Mouse (Mus musculus) frontal cortex, postnatal 25 days (tissue): ENCODE results near the gene Gm3238.
"Not testable (repeated sequence)": the region's sequence is repeated elsewhere in the genome, so short reads cannot be mapped to it uniquely, and the experiment has no call there.

ENCODE experiments used
- DNase-seq, 2 experiments: peaks; one replicate each; pipeline ENCODE4 v3.0.0; 2022; ENCODE audit warnings: low spot score in 2 of 2

Gene Gm3238

DNA sequence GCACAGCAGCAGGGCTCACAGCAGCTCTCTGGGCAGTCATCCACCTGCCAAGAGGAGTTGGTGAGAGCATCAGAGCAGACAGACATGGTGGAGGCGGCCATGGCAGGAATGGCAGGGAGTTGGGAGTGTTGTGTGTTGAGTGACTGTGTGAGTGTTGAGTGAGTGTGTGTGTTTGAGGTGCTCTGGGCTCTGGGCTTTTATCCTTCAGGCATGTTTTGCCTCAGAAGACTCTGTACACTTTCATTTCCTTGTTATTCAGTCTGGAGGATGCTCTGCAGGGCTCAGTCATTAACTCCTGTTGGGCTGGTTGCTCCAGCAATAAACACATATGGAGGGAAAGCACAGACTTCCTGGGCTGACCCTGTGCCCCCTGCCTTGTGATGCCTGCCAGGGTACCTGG is at the start of gene Gm3238:
Gene Gm3238, minus strand, starts transcription at position 101 of the 400 bp plus-strand sequence.
- DNase-seq, result not testable (repeated sequence)

DNA sequence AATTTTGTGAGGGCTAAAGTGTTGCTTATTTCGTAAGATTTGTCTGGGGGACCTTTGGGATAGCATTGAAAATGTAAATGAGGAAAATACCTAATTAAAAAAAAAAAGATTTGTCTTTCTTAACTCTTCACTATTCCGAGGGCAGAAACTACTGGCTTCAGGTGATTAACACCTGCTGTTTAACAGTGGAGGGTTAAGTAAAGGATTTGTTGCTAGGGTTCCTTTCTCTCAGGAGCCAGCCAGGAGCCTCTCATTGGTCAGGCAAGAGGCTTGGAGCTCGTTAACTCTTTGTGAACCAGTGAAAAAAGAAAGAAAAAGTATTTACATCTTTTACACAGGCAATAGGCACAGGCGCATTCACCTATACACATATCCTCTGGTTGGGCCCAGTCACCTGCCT is 48.1 kb upstream of the Gm3238 start:
- DNase-seq, result no peak

DNA sequence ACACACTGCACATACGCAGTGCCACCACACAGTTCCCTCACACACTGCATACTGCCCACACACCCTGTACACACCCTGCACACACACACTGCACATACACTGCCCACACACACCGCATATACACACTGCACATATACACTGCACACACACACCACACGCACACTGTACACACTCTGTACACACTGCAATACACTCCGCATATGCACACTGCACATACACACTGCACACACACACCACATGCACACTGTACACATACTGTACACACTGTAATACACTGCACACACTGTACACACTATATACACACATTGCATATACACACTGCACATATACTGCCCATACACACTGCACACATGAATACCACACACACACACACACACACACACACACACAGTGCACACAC is 47.4 kb upstream of the Gm3238 start:
- DNase-seq, result no peak

DNA sequence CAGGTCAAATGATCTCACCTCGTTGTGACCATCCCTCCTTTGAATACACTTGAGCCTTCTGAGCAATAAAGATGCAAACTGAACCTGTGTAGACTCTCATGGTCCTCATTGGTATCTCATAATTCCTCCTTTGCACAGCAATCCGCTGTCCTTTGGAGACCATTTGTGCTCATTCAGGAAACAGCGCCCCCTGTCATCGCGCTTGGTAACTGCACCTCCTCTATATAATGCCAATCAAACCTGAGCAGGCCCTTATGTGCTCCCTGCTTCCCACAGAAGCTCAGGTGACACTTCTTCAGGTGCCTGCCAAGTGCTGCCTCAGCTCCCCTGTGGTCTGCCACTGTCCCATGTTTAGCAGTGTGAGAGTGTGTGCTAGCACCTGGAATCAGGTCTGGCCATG is 44.4 kb upstream of the Gm3238 start:
- no peak for DNase-seq

DNA sequence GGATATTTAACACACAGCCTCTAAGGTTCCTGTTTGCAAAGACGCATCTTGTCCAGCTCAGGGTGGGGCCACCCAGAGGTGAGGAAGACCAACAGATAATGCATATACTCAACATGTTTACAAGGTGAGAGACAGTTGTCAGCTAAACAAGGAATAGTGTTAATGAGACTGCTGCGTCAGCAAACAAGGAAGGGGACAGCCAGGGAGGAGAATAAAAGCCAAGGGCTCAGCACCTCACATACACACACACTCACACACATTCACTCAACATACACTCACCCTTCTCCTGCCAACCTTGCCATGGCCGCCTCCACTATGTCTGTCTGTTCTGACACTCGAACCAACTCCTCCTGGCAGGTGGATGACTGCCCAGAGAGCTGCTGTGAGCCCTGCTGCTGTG is 43.3 kb upstream of the Gm3238 start, which contains the start of gene Gm2696:
Gene Gm2696, plus strand, starts transcription at position 301 of the 400 bp plus-strand sequence.
- no peak for DNase-seq

DNA sequence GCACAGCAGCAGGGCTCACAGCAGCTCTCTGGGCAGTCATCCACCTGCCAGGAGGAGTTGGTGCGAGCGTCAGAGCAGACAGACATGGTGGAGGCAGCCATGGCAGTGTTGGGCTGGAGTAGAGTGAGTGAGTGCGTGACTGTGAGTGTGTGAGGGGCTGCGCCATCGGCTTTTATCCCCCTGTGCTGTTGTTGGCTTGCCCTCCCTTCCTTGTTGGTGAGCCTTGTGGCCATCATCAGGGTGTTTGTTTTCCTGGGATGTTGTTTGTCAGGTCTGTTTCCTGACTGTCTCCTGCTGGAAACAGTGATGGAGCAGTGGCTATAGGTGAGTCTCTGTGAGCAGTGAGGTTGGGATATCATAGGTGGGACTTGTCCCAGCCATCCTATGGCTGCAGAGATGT is 40.6 kb upstream of the Gm3238 start, which contains the start of gene Gm9507:
Gene Gm9507, minus strand, starts transcription at position 101 of the 400 bp plus-strand sequence.
- no peak for DNase-seq

DNA sequence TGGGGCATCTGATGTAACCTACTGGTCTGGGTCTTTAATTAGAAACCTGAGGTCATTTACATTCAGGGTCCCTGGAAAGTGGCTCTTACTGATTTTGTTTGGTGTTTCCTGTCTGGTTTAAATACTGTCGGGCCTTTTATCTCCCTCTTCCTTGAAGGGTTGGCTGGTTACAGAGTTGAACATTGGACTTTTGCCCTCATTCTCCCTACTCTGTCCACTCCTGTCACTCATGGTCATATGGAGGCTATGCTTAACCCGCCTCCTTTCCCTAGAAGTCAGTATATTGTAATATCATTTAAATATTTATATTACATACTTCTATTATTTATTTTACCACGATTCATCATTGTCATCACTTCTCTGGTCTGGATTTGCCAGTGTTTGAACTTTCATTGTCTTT is 33.0 kb upstream of the Gm3238 start:
- DNase-seq, result no peak

DNA sequence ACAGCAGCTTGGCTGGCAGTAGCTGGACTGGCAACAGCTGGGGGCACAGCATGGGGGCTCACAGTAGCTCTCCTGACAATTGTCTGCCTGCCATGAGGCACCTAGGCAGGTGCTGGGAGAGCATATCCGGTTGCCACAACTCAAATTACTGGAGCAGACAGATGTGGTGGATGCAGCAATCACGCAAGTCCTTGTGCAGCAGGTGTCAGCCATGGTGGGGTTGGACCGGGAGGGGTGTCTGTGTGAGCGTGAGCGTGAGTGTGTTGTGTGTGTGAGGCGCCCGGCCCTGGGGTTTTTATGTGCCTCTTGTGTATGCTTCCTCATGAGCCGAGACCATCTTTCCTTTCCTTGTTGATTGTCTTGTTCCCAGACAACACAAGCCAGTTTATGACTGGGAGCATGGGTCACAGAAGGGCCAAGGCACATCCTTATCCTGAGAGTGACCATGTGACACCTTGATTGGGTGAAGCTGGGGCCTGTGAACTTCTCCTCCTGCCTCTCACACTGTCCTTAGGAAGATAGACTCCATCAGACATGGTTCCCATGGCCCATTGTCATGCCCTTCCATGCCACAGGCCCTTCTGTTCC is 27.9 kb upstream of the Gm3238 start, which contains the start of gene Gm19668:
Gene Gm19668, minus strand, starts transcription at position 213 of the 588 bp plus-strand sequence.
- no peak for DNase-seq

DNA sequence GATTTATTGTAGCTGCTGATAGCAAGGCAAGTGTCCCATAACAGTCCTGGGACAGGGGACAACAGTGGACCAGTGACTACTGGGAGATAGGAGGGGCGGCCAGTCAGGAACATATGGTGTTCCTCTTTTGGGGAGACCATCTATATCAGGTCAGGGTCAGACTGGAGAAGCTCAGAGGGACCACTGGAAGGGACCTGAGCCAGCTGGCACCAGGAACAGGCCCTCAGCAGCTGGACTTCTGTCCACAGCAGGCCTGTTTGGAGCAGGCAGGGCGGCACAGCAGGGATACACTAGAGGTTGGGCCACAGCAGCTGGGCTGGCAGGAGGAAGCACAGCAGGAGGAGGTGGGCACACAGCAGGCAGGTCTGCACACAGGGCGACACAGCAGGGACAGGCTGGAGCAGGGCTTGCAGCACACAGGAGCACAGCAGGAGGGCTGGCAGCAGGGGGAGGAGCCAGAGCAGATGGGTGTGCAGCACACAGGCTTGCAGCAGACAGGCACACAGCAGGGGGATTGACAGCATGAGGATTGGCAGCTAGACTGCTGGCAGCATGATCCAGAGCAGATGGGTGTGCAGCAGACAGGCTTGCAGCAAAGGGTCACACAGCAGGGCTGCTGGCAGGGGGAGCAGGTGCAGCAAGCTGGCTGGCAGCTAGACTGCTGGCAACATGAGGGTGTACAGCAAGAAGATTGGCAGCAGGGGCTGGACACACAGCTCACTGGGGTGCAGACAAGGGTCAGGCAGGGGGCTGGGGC is 27.2 kb upstream of the Gm3238 start:
- DNase-seq, result not testable (repeated sequence)

DNA sequence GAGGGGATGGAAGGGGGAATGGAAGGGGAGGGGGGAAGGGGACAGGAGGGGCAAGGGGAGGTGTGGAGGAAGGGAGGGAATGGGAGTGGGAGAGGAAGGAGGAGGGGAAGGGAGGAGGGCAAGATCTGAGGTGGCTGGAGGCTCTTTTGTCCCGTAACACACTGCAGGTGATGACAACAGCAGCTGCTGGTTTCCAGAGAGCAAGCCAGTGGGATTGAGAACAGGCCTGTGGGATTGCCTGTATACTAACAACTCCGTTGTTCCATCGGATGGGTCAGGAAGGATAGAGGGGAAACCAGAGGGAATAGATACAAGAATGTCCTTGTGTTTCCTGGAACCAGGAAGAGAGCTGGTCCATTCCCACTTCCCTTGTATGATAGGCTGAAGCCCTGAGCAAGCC is 26.6 kb upstream of the Gm3238 start:
- DNase-seq, result no peak

DNA sequence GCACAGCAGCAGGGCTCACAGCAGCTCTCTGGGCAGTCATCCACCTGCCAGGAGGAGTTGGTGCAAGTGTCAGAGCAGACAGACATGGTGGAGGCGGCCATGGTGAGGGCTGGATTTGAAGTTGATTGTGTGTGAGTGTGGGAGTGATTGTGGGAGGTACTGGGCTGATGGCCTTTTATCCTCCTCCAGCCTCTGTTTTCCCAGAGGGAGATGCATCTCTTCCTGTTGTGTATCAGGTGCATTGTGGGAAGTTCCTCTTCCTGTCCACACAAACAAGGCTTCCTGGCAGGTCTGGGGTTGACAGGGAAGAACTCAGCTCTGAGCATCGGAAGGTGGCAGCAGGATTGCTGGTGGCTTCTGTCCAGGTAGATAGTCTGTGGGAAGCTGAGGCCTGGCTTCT is 23.9 kb upstream of the Gm3238 start, which contains the start of gene Gm9639:
Gene Gm9639, minus strand, starts transcription at position 101 of the 400 bp plus-strand sequence.
- DNase-seq, result no peak

DNA sequence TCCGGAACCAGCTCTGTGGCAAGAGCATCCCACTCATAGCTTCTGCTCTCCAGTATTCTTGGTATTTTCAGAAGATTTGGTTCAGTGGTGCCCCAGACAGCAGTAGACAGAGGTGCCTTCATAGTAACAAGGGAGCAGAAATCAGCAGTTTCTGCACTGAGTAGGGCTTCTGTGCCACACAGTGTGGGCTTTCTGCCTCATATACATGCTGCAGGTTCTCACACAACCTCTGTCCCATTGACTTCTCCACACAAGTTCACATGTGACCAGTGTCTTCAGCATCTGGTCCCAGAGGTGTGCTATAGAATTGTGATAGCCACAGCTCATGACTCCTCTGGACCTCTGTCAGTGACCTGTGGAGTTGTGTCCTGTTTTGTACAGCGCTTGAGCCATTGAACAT is 17.5 kb upstream of the Gm3238 start:
- DNase-seq, result no peak

DNA sequence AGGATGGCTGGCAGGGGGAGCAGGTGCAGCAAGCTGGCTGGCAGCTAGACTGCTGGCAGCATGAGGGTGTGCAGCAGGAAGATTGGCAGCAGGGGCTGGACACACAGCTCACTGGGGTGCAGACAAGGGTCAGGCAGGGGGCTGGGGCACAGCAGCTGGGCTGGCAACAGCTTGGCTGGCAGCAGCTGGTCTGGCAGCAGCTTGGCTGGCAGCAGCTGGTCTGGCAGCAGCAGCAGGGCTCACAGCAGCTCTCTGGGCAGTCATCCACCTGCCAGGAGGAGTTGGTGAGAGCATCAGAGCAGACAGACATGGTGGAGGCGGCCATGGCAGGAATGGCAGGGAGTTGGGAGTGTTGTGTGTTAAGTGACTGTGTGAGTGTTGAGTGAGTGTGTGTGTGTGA is 16.8 kb upstream of the Gm3238 start, which contains the start of gene Gm7137:
Gene Gm7137, minus strand, starts transcription at position 325 of the 400 bp plus-strand sequence.
- DNase-seq, result not testable (repeated sequence)

DNA sequence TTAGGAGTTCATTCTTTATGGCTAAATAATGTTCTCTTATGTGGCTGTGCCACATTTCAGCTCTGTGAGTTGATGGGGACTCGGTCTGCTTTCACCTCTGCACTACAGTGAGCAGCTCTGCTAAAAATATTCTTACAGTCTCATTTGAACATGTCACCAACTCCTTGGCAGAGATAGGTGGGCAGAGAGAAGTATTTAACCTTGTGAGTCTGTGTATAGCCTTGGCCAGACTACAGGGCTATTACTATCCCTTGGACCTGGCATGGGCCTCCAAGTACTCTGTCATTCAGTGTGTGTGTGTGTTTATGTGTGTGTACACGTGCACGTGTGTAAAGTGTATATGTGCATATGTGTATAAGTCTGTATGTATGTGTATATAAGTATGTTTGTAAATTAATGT is 12.3 kb upstream of the Gm3238 start:
- DNase-seq, result not testable (repeated sequence)

DNA sequence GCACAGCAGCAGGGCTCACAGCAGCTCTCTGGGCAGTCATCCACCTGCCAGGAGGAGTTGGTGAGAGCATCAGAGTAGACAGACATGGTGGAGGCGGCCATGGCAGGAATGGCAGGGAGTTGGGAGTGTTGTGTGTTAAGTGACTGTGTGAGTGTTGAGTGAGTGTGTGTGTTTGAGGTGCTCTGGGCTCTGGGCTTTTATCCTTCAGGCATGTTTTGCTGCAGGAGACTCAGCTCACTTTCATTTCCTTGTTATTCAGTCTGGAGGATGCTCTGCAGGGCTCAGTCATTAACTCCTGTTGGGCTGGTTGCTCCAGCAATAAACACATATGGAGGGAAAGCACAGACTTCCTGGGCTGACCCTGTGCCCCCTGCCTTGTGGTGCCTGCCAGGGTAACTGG is 11.3 kb upstream of the Gm3238 start, which contains the start of gene Gm3250:
Gene Gm3250, minus strand, starts transcription at position 101 of the 400 bp plus-strand sequence.
- DNase-seq, result not testable (repeated sequence)

DNA sequence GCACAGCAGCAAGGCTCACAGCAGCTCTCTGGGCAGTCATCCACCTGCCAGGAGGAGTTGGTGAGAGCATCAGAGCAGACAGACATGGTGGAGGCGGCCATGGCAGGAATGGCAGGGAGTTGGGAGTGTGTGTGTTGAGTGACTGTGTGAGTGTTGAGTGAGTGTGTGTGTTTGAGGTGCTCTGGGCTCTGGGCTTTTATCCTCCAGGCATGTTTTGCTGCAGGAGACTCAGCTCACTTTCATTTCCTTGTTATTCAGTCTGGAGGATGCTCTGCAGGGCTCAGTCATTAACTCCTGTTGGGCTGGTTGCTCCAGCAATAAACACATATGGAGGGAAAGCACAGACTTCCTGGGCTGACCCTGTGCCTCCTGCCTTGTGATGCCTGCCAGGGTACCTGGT is 5.7 kb upstream of the Gm3238 start, which contains the start of gene Gm7138:
Gene Gm7138, minus strand, starts transcription at position 101 of the 400 bp plus-strand sequence.
- DNase-seq, result not testable (repeated sequence)

DNA sequence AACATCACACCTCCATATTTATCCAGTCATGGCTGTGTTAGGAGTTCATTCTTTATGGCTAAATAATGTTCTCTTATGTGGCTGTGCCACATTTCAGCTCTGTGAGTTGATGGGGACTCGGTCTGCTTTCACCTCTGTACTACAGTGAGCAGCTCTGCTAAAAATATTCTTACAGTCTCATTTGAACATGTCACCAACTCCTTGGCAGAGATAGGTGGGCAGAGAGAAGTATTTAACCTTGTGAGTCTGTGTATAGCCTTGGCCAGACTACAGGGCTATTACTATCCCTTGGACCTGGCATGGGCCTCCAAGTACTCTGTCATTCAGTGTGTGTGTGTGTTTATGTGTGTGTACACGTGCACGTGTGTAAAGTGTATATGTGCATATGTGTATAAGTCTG is 1.0 kb upstream of the Gm3238 start:
- DNase-seq, result not testable (repeated sequence)

DNA sequence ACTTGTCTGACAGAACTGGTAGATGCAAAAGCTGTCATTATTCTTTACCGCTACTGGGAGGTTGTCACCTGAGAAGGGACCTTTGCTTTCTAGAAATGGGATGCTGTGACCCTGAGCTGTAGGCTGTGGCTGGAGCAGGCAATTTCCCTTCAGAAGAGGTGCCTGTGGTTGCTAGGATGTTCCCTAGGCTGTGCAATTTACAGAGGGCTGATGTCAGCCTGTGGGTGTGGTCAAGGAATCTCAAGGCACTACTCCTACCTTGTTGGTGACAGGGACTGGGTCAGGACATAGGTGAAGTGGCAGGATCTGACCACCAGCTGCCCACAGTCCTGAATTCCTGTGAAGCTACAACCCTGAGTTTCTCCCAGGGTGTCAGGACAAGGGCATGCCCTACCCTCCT is 1.4 kb downstream of the Gm3238 start:
- DNase-seq, result no peak

DNA sequence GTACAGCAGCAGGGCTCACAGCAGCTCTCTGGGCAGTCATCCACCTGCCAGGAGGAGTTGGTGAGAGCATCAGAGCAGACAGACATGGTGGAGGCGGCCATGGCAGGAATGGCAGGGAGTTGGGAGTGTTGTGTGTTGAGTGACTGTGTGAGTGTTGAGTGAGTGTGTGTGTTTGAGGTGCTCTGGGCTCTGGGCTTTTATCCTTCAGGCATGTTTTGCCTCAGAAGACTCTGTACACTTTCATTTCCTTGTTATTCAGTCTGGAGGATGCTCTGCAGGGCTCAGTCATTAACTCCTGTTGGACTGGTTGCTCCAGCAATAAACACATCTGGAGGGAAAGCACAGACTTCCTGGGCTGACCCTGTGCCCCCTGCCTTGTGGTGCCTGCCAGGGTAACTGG is 11.5 kb downstream of the Gm3238 start, which contains the start of gene Gm3233:
Gene Gm3233, minus strand, starts transcription at position 101 of the 400 bp plus-strand sequence.
- DNase-seq, result not testable (repeated sequence)

DNA sequence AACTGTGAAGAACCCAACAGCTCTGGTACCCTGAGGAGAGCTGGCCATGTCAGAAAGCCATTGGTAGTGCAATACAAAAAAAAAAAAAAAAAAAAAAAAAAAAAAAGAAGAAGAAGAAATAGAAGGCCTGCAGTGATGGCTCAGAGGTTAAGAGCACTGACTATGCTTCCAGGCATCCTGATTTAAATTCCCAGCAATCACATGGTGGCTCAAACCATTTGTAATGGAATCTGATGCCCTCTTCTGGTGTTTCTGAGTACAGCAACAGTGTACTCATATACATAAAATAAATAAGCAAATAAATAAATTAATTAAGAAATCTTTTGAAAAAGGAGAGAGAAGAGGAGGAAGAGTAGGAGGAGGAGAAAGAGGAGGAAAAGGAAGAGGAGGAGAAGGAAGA is 17.7 kb downstream of the Gm3238 start:
- no peak for DNase-seq

DNA sequence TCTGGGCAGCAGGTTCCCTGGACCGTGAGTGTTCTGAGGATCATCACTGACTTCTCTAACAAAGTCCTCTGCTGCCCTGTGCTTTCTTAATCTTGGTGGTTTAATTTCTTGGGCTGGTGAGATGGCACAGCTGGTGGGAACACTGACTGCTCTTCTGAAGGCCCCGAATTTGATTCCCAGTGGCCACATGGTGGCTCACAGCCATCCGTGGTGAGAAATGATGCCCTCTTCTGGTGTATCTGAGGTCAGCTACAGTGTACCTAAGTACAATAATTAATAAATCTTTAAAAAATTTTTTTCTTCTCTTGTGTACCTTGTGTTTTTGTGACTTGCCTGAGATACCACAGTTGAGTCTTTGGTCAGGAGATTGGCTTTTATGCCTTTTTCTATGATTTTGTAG is 18.8 kb downstream of the Gm3238 start:
- DNase-seq, result not testable (repeated sequence)

DNA sequence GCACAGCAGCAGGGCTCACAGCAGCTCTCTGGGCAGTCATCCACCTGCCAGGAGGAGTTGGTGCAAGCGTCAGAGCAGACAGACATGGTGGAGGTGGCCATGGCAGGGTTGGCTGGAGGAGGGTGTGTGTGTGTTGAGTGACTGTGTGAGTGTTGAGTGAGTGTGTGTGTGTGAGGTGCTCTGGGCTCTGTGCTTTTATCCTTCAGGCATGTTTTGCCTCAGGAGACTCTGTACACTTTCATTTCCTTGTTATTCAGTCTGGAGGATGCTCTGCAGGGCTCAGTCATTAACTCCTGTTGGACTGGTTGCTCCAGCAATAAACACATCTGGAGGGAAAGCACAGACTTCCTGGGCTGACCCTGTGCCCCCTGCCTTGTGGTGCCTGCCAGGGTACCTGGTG is 19.9 kb downstream of the Gm3238 start, which contains the start of gene Gm9736:
Gene Gm9736, minus strand, starts transcription at position 101 of the 400 bp plus-strand sequence.
- DNase-seq, result not testable (repeated sequence)
